Mouse (Mus musculus) right cerebral cortex, postnatal 10 days (tissue): ENCODE data around the gene Prox1.

Source experiments
- DNase-seq, 2 experiments: peaks; one replicate each; pipeline ENCODE4 v3.0.0; 2021; ENCODE audit warnings: low spot score in 2 of 2

Prox1 gene

DNA sequence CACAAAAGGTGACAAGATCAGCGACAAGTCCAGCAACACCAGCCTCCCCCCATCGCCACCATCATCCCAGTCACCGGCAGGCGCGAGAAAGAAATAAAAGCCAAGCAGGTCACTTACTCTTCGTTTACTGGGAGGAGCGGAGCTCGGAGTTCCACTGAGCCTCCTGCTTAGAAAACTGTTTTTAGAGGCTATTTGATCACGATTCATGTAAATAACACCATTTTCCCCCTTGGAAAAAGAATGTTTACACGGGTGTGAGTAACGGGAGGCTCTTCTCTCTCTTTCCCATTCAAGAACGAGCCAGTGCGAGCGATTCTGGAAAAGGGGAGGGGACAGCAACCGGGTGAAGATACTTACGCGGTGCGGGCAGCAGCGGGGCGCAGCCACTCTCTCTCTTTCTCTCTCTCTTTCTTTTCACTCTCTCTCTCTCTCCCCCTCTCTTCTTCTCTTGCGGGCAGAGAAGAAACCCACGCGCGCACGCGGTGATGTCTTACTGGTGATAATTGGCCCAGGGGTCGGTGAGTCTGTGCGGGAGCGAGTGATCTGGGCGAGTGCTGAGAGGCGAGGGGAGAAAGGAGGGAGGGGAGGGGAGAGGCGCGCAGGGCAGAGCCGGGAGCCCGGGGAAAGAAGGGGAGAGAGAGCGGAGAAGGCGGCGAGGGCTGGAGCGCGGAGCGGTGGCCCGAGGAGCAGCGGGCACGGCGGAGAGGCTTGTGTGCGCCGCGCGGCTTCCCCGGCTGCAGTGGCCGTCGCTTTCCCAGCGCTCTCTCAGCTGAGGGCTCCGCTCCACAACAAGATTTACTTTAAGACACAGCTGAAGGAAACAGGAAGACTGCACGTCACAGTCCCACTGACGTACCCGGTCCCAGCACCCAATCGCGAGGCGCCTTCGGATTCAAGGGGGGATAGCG lies at the start of gene Prox1:
TSS of gene Prox1 (minus strand) at position 804 of the 908 bp plus-strand sequence.
- DNase-seq: peak; percentile 81 to 83

DNA sequence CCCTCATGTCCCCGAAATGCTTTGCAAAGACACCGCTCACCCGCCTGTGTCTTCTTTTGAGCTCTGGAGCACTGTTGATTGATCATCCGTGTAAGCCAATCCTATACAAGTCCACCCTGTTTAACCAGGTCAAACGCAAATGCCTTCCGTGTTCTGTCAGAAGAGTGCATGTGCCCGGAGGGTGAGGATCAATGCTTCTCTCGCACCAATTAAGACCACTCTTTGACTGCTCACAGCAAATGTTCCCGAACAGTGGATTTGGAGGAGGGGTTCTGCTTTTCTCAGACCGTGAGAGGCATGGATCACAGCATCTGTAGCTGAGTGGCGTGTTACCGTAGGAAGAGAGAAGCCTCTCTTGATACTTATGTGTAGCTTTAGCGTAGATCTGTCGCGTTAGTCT lies 46.1 kb upstream of the Prox1 start:
- DNase-seq: no peak

GRCm38 (mm10) chr1:190214626-190215025 lies 44.1 kb upstream of the Prox1 start:
- DNase-seq: no peak

- DNase-seq: peak; percentile 35 to 49
Measured at GRCm38 (mm10) chr1:190213175-190213574, 42.7 kb upstream of the Prox1 start.

DNA sequence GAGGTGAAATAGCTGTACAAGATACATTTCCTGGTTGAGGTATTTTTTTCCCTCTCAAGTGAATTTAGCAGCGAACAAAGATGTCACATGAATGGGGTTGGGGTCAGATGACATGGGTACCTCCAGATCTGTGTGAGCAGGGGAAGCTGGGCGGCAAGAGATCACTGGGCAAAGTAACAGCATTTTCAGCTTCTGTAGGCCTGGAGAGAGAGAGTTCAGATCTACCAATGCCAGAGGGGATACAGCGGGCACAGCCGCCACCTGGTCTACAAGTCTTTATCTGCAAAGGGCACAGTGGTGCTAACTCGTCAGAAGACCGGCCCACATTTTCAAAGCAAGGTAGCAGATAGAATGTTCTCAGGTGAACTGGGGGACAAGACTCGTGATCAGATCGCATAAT lies 36.7 kb upstream of the Prox1 start:
- no peak for DNase-seq

- DNase-seq: no peak
Measured at GRCm38 (mm10) chr1:190205691-190206090, 35.2 kb upstream of the Prox1 start.

DNA sequence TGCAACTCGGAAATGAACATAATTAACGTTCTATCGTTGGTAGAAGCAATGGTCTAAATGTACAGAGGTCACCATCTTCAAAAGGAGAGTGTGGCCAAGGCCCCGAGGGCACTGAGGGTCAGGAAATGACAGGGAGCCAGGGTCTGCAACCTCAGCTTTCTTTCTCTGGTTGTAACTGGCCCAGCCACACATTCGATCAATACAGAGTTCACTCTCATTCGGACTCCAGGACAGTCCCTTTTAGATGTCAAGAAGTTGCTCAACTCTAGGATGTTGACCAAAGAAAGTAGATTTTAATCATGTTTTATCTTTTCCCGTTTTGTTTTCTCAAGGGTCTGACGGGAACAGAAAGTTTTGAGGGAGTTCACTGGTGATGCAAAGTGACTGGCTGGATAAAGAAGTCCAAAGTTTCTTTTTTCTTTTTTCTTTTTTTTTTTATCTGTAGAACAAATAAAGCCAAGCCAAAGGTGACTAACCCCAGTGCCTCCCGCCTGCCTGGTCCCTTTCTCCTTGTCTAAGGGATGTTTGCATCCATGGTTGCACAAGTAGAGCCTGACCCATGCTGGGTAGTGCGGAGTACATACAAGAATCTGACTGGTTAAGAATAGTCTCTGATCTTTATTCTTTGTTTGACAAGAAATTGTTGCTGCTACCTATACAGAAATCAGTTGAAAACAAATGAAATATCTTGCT lies 34.0 kb upstream of the Prox1 start:
- DNase-seq: no peak

GRCm38 (mm10) chr1:190201696-190202095 lies 31.2 kb upstream of the Prox1 start:
- DNase-seq: no peak

- DNase-seq: no peak
Measured at GRCm38 (mm10) chr1:190200996-190201395, 30.5 kb upstream of the Prox1 start.

DNA sequence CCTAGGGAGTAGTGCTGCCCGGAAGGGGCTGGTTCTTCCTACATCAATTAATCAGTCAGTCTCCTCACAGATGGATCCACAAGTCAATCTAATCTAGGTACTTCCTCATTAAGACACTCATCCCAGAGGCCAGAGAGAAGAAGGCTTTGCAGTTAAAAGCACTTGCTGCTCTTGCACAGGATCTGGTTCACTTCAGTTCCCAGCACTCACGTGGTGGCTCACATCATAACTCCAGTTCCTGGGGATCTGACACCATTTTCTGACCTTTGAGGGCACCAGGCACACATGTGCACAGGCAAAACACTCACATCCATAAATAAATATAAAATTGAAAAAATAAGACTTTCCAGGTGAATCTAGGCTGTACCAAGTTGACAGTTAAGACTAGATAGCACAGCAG lies 27.7 kb upstream of the Prox1 start:
- no peak for DNase-seq

DNA sequence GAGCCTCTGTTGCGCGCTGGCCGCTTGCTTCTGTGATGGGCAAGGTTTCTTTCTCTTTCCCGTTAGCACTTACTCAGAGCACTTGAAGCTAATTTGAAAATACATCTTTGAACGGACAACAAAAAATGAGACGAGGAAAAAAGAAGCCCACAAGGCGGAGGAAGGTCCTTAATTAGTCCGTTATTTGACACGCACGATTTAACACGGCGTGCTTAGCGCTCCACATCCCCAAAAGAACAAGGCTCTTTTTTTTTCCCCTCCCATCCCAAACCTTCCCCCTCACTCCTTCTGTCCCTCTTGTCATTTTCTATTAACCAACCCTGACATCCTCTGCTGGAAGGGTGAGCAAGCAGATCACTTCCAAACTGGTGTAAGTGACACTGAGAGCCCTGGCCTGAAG lies 21.5 kb upstream of the Prox1 start:
- DNase-seq: no peak

- no peak for DNase-seq
Measured at GRCm38 (mm10) chr1:190190231-190190965, 19.9 kb upstream of the Prox1 start.

DNA sequence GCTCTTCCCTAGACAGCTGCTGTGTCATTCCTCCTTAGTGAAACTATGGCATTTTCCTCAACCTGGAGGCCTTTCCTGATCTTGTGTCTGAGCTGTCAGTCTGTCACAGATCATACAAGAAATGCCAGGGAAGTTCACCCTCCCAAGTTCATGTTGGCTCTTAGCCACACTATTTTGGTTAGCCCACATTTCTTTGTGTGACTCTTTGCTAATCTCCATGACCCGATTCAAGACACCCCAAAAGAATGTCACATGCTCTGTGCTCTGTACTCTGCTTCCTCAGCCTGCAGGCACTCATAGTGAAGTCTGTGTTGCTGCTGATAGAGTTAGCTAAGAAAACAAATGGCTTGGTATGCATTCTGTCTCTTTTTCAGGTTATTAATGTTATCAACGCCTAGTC lies 18.6 kb upstream of the Prox1 start:
- no peak for DNase-seq

- no peak for DNase-seq
Measured at GRCm38 (mm10) chr1:190186336-190186735, 15.8 kb upstream of the Prox1 start.

DNA sequence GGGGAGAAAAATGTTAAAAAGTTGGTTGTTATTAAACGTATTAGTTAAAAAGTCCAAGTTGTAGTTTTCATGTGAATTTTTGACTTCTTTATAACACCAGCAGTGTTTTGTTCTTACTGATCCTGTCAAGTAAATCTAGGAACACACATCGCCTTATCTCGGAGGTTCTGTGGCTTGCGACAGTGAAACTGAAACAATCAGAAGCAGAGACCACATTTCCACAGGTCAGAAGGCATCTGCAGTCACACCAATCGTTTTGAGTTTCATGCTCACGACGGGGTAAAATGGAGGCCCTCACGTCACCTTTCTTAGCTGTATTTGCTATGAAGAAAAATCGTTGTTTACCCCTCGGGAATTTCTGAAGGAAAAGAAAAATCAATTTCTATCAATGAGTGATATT lies 14.8 kb upstream of the Prox1 start:
- no peak for DNase-seq

DNA sequence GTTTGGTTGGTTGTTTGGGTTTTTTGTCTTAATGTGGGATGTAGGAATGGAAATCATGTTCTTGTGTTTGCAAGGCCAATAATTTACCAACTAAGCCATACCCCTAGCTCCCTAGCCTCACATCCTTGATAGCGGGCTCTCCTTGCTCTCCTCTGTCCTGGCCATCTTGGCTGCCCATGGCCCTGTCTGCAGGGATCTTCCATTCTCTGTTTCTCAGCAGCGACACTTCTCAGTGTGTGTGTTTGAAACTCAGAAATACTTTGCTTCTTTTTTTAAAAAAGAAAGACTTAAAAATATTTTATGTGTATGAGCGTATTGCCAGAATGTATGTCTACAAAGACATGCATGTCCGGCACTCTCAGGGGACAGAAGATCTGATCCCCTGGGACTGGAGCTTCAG lies 13.1 kb upstream of the Prox1 start:
- DNase-seq: no peak

GRCm38 (mm10) chr1:190181765-190182164 lies 11.3 kb upstream of the Prox1 start:
- no peak for DNase-seq

DNA sequence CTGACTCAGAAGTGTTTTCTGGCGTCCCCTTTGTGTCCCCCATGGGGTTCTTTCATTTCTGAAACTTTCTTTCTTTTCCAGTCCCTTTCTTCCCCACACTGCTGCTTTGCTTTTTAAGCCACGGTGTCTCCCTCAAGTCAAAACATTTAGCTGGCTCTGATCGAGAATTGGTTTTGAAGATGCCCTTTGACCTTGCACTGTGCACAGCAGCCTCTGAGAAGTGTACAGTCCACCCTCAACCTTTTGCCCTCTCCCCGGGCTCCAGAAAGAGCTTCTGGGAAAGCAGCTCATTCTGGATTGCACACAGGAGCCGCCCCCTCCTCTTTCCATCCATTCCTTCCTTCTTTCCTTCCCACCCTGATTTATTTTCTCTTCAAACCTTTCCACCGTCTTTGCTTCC lies 10.3 kb upstream of the Prox1 start:
- DNase-seq: no peak

DNA sequence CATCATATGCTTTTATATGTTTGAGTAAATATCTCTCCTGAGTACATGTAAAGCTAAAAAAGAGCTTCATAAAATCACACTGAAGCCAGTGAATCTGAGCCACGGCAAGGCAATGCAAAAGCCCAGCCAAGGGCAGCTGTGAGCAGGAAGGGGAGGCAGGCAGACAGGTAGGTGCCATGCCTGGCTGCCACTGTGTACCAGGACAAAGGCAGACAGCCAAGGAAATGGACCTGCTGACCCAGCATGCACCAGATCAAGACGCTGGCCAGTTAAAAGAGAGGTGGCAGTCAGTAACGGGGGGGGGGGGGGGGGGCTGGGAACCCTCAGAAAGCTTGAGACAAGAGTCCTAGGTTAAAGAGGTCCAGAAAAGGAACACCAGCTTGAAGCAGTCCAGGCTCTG lies 6.4 kb upstream of the Prox1 start:
- DNase-seq: no peak

DNA sequence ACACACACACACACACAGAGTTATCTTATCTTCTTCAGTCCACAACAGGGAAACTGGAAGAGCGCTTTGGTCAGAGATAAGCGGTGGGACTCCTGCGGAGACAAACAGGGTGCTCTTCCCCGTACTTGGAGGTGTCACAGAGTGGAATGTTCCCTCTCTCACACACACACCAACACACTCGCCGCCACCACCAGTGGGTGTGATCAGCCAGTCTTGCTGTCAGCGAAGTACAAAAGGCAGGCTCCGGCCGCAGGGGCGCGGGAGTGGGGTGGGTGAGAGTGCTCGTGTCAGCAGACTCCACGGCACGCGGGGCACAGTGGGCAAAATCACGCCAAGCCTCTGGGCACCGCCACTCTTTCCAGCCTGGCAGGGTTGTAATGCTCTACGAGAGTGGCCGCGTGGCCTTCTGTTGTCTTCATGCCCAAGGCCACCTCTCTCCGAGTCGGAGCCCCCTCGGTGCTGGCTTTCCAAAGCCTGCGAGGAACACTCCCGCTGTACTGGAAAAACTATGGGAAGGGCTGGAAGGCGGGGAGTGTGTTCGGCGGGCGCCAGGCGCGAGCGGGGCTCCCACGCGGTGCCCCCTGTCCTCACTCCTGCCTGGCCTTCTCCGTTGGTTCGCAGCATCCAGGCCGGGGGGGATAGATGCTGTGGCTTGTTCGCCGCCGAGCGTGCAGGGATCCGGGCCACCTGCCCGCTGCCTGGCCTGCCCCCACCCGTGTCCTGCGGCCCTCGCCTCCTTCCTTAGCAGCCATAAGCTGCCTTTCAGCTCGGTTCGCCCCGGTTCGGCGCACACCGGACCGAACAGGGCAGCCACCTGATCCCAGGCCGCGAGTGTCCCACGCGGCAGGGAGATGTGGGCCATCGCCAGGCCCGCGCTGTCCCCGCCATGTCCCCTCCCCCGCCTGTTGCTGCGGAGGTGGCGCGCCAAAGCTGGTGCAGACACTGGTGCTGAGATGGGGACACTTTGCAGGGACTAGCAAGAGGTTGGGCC lies 4.5 kb upstream of the Prox1 start:
- no peak for DNase-seq

- DNase-seq: no peak
Measured at GRCm38 (mm10) chr1:190174231-190174630, 3.7 kb upstream of the Prox1 start.
